Comparison of ENCODE assay signal across 11 mouse cellular contexts in genomic region chr15:97407496-97408454, GRCm38 (mm10).
A peak's percentile ranks its signal among the peaks of the same experiment; 100 is the strongest.
DNase-seq lines count a peak whose midpoint lies in the region; ATAC-seq and TF ChIP-seq lines count a peak whose summit lies in the region.
"Had no signal": no experiment of that assay in that cellular context is flagged by ENCODE, and none has a peak within 500 bp of the region (broad histone marks: within the 10 kb centered on the region; RNA-seq: fewer than 3 reads in every experiment).

No protein-coding gene starts in this region.

- no peak overlapping the region for H3K4me2 ChIP-seq in midbrain, embryonic 11.5 days
- no peak overlapping the region for H3K4me2 ChIP-seq in midbrain, postnatal 0 days (ENCODE audit: low read depth, low read length, poor library complexity, severe bottlenecking)
- H3K4me2 ChIP-seq in stomach, postnatal 0 days (replicated peaks; ENCODE audit: low read depth): no peak overlapping the region
- H3K4me2 ChIP-seq in hindbrain, embryonic 12.5 days (replicated peaks): no peak overlapping the region

- no peaks in the 10 kb centered on the region for H3K27me3 ChIP-seq in midbrain, embryonic 11.5 days (ENCODE audit: control insufficient read depth, insufficient read depth, low read length)
- H3K27me3 ChIP-seq in midbrain, postnatal 0 days (ENCODE audit: insufficient read depth, low read length): no peaks in the 10 kb centered on the region
- no peaks in the 10 kb centered on the region for H3K27me3 ChIP-seq in stomach, postnatal 0 days (ENCODE audit: control insufficient read depth, insufficient read depth, low read length)
- H3K27me3 ChIP-seq in hindbrain, embryonic 12.5 days: no peaks in the 10 kb centered on the region

- intact Hi-C loops in left cerebral cortex, postnatal 36 days (cut with DNase I): no loop called here

- no peak for TF ChIP-seq EP300 in stomach, postnatal 0 days (optimal IDR thresholded peaks at IDR 0.05)

- H3K9ac ChIP-seq in midbrain, embryonic 11.5 days (ENCODE audit: low read length): no peak overlapping the region
- H3K9ac ChIP-seq in midbrain, postnatal 0 days (replicated peaks; ENCODE audit: low read length, poor library complexity, severe bottlenecking): no peak overlapping the region
- H3K9ac ChIP-seq in stomach, postnatal 0 days (ENCODE audit: low read length): no peak overlapping the region
- H3K9ac ChIP-seq in hindbrain, embryonic 12.5 days: no peak overlapping the region

- peak; percentile 96 for ATAC-seq in frontal cortex, adult (ENCODE audit: low TSS enrichment)
- no peak for ATAC-seq in midbrain, embryonic 11.5 days (ENCODE audit: low FRiP score)
- ATAC-seq in midbrain, postnatal 0 days (ENCODE audit: low FRiP score): no peak
- peak; percentile 42; the same call in 1 of the 2 replicates for ATAC-seq in stomach, postnatal 0 days (ENCODE audit: low FRiP score, low TSS enrichment)
- no peak for ATAC-seq in hindbrain, embryonic 12.5 days (ENCODE audit: low FRiP score)

- no peak for DNase-seq in frontal cortex, postnatal 10 days (ENCODE audit: low spot score in 2 of 2)
- peak; percentile 64 for DNase-seq in midbrain, embryonic 11.5 days (ENCODE audit: low spot score, missing footprints)
- DNase-seq in midbrain, postnatal 0 days (ENCODE audit: low spot score): no peak
- peak; percentile 32 to 50 for DNase-seq in left cerebral cortex, postnatal 36 days (ENCODE audit: low spot score in 2 of 2)
- DNase-seq in stomach, postnatal 0 days (ENCODE audit: low spot score): peak; percentile 29
- DNase-seq in retina, postnatal 1 day: no peak
- DNase-seq: cerebellum, postnatal 14 days; kidney, adult 11 months; liver had no signal

- no peak overlapping the region for H3K4me3 ChIP-seq in midbrain, embryonic 11.5 days (ENCODE audit: low read depth, low read length)
- no peak overlapping the region for H3K4me3 ChIP-seq in midbrain, postnatal 0 days (ENCODE audit: low read depth, low read length)
- no peak overlapping the region for H3K4me3 ChIP-seq in stomach, postnatal 0 days (ENCODE audit: low read depth, low read length)
- no peak overlapping the region for H3K4me3 ChIP-seq in hindbrain, embryonic 12.5 days

- no peak for TF ChIP-seq CTCF in midbrain, postnatal 0 days (IDR thresholded peaks at IDR 0.05)
- TF ChIP-seq CTCF in stomach, postnatal 0 days (IDR thresholded peaks at IDR 0.05; ENCODE audit: low read depth): no peak

- WGBS in midbrain, embryonic 11.5 days: 67% methylated on average over 17 of the region's 17 CpGs
- 61% methylated on average over 17 of the region's 17 CpGs for WGBS in midbrain, postnatal 0 days
- WGBS in stomach, postnatal 0 days: 36% methylated on average over 17 of the region's 17 CpGs
- 67% methylated on average over 17 of the region's 17 CpGs for WGBS in hindbrain, embryonic 12.5 days

- H3K4me1 ChIP-seq in midbrain, embryonic 11.5 days (ENCODE audit: control insufficient read depth, insufficient read depth, low read length): no peaks in the 10 kb centered on the region; the same call in 1 of the 2 replicates
- no peaks in the 10 kb centered on the region; the same call in 1 of the 2 replicates for H3K4me1 ChIP-seq in midbrain, postnatal 0 days (ENCODE audit: insufficient read depth, low read length)
- no peaks in the 10 kb centered on the region for H3K4me1 ChIP-seq in stomach, postnatal 0 days (replicated peaks; ENCODE audit: control insufficient read depth, insufficient read depth)
- no peaks in the 10 kb centered on the region for H3K4me1 ChIP-seq in hindbrain, embryonic 12.5 days

- H3K9me3 ChIP-seq in midbrain, embryonic 11.5 days (ENCODE audit: control insufficient read depth, low read length): no peaks in the 10 kb centered on the region
- H3K9me3 ChIP-seq in midbrain, postnatal 0 days (ENCODE audit: low read length): no peaks in the 10 kb centered on the region
- H3K9me3 ChIP-seq in stomach, postnatal 0 days (ENCODE audit: control insufficient read depth, low read length): no peaks in the 10 kb centered on the region
- H3K9me3 ChIP-seq in hindbrain, embryonic 12.5 days (replicated peaks): no peaks in the 10 kb centered on the region; the same call in 1 of the 2 replicates

- no peaks in the 10 kb centered on the region for H3K36me3 ChIP-seq in midbrain, embryonic 11.5 days (ENCODE audit: control insufficient read depth, insufficient read depth, low read length)
- no peaks in the 10 kb centered on the region for H3K36me3 ChIP-seq in midbrain, postnatal 0 days (ENCODE audit: insufficient read depth, low read length)
- H3K36me3 ChIP-seq in stomach, postnatal 0 days (ENCODE audit: control insufficient read depth, insufficient read depth, low read length): no peaks in the 10 kb centered on the region
- no peaks in the 10 kb centered on the region for H3K36me3 ChIP-seq in hindbrain, embryonic 12.5 days

- H3K27ac ChIP-seq in midbrain, embryonic 11.5 days (ENCODE audit: low read depth, low read length): no peak overlapping the region
- no peak overlapping the region for H3K27ac ChIP-seq in midbrain, postnatal 0 days (ENCODE audit: low read depth, low read length)
- H3K27ac ChIP-seq in stomach, postnatal 0 days (replicated peaks): no peak overlapping the region
- H3K27ac ChIP-seq in hindbrain, embryonic 12.5 days: no peak overlapping the region

Comparison
In these comparisons a context has a peak if more than half of its experiments do, and no peak if none do; other contexts are left out.
1. DNase-seq: peak in midbrain, embryonic 11.5 days (single experiment), left cerebral cortex, postnatal 36 days (2 of 2) and stomach, postnatal 0 days (single experiment); none in frontal cortex, postnatal 10 days (0 of 2), midbrain, postnatal 0 days (single experiment) and retina, postnatal 1 day (single experiment).
2. ATAC-seq: peak in frontal cortex, adult (single experiment) and stomach, postnatal 0 days (single experiment); none in midbrain, embryonic 11.5 days (single experiment), midbrain, postnatal 0 days (single experiment) and hindbrain, embryonic 12.5 days (single experiment).